Mouse (Mus musculus) thymus, postnatal 25 days (tissue): ENCODE data around the gene Tmem63a.
A peak's percentile ranks its signal among the peaks of the same experiment; 100 is the strongest.
"Not testable (repeated sequence)": the region's sequence is repeated elsewhere in the genome, so short reads cannot be mapped to it uniquely, and the experiment has no call there.

Experiments used
- DNase-seq: peaks from one replicate; pipeline ENCODE4 v3.0.0; 2022

The Tmem63a gene

GRCm38 (mm10) chr1:180929599-180929998 lies 12.5 kb upstream of the Tmem63a start:
- DNase-seq: no peak

GRCm38 (mm10) chr1:180931106-180931505 lies 11.0 kb upstream of the Tmem63a start:
- DNase-seq: no peak

DNA sequence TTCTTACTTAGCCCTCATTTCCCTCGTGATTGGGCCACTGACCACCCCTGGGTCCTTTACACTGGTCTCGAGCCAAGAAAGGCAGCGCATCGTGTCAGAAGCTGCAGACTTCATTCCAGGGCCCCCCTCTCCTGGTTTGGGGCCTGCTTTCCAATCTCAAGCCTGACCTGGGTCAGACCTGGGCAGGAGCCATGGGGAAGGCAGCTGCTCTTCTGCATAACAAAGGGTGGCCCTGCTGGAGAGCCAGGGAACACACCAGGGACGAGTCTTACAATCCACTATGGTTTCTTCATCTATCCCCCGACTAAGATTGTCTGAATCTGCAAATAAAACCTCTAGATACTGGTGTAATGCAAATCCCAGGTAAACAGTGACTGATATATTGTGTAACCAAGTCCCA lies 8.5 kb upstream of the Tmem63a start:
- DNase-seq: no peak

- DNase-seq: no peak
Measured at GRCm38 (mm10) chr1:180934467-180935419, 7.4 kb upstream of the Tmem63a start, which contains the start of gene Lefty1. Gene Lefty1 (plus strand): TSS chr1:180935022.

- peak; percentile 14 for DNase-seq
Measured at GRCm38 (mm10) chr1:180936610-180937398, 5.3 kb upstream of the Tmem63a start.

DNA sequence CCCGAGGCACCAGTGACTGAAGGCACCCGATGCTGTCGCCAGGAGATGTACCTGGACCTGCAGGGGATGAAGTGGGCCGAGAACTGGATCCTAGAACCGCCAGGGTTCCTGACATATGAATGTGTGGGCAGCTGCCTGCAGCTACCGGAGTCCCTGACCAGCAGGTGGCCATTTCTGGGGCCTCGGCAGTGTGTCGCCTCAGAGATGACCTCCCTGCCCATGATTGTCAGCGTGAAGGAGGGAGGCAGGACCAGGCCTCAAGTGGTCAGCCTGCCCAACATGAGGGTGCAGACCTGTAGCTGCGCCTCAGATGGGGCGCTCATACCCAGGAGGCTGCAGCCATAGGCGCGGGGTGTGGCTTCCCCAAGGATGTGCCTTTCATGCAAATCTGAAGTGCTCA lies 4.5 kb upstream of the Tmem63a start:
- DNase-seq: not testable (repeated sequence)

GRCm38 (mm10) chr1:180938781-180939180 lies 3.4 kb upstream of the Tmem63a start:
- DNase-seq: not testable (repeated sequence)

DNA sequence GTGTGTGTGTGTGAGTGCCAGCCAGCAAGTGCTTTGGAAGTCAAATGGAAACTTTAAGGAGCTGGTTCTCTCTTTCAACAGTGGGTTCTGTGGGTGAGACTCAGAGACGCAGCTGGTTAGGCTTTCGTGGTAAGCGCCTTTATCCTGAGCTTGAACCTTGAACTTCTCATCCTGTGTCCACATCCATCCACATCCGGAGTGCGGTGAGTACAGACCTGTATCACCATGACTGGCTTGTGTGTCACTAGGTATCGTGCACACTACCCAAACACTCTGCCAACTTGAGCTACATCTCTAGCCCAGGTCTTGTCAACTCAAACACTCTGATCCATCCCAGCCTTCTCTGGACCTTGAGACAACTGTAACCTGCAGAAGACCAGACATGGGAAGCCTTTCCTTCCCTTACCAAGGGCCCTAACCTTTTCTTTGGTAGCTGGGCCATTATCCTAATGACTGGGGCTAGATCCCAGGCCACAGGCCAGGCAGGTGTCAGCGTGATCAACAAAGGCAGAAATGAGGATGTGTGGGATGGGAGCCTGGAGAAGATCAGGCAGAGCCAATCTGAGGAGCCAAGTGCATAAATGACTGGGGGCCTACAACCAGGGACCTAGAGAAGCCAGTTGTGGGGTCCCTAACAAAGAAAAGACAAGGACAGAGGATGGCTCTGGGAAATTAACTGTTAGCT lies 1.2 kb upstream of the Tmem63a start:
- no peak for DNase-seq

DNA sequence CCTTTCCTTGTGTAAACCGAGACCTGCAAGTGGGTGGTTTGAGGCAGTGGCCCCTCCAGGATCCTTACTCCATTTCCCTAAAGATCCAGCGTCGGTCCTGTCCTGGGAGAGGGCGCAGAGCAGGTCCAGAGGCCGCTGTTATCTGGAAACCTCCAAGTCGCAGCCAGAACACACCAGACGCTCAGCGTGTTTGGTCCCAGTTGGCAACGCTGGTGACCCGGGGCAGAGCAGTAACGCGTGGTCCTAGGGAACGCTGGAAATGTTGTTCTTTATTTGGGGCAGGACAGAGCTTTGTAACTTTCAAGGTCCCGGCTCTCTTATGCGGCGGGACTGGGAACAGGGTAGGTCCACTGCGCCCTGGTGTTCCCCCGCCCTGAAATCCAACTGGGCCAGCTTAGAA lies 418 bp upstream of the Tmem63a start:
- DNase-seq: no peak

- DNase-seq: no peak
Measured at GRCm38 (mm10) chr1:180943032-180943644, 994 bp downstream of the Tmem63a start.

DNA sequence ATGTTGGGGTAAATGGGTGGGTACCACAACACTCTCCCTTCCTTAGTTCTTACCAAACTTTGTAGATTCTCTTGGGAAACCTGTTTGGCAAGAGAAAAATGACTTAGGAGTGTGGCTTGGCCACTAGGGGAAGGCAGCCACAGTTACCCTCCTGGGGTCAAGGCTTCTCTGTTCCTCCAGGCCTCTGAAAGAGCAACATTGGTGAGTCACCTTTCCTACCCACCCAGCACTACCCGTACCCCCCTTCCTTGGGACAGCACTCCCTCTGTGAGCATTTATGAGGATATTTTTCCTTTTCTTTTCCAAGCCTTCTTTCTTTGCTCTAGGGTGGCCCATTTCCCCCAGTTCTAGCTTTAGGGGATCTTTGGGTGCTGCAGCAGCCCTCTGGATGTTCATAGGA lies 1.8 kb downstream of the Tmem63a start:
- DNase-seq: no peak

GRCm38 (mm10) chr1:180944553-180944952 lies 2.4 kb downstream of the Tmem63a start:
- DNase-seq: no peak

DNA sequence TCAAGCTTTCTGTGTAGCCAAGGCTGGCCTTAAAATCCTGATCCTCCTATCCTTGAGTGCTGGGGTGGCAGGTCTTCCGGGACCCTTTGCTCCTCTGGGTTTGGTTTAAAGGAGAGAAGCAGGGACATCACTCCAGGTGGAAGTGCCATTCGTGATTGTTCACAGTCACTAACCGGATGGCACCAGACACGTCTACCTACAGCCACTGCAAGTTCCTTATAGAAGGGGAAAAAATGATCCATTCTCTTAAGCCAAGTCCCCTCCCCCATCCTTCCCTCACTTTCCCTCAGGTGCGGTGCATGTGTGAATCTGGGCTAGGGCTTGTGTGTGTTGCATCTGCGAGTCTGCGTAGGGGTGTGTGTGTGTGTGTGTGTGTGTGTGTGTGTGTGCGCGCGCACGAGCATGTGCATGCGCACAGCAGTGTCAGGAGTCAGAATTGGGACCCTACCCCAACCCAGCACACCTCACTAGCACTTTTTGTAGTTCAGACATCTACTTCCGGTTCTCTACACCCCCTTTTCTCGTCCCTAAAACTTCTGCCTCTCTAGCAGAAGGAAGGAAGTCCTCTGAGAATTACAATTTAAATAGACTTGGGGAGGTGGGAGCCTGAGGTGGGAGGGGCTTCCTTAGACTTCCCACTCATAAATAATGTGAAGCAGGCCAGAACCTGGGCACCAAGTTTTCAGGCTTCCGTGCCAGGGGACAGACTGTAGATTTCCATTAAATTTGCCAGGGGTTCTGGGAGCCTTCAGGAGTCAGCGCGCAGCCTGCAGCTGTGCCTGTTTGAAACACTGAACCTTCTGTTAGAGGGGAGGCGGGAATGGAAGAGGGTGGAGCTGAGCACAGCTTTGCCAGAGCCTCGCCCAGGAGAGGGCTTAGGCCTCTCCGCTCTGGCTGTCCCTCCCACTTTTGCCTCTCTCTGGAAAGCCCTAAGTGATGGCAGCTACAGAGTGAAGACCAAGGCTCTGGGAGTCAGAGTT lies 3.1 kb downstream of the Tmem63a start:
- peak; percentile 49 for DNase-seq

- DNase-seq: no peak
Measured at GRCm38 (mm10) chr1:180946448-180946847, 4.3 kb downstream of the Tmem63a start.

GRCm38 (mm10) chr1:180952085-180952746 lies 10.1 kb downstream of the Tmem63a start:
- no peak for DNase-seq

- DNase-seq: no peak
Measured at GRCm38 (mm10) chr1:180952808-180953207, 10.7 kb downstream of the Tmem63a start.

- DNase-seq: no peak
Measured at GRCm38 (mm10) chr1:180956401-180956800, 14.3 kb downstream of the Tmem63a start.

GRCm38 (mm10) chr1:180956973-180957381 lies 14.8 kb downstream of the Tmem63a start:
- DNase-seq: no peak

- no peak for DNase-seq
Measured at GRCm38 (mm10) chr1:180957989-180958388, 15.8 kb downstream of the Tmem63a start.

DNA sequence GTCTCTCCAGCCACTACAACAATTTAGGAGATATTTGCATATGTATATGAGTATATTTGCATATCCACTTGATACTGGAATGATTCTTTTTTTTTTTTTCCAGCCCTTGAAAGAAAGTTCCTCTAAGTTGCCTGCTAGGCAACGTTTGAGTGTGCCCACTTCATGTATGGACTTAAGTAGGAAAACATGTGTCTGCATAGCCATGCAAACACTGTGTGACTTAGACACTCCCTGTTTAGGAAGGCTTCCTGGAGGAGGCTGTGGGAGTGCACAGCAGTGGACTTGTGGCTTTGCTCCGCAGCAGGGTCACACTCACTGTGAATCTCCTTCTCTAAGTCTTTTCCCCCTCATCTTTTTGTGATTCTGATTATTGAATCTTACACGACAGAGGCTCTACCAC lies 16.7 kb downstream of the Tmem63a start:
- DNase-seq: no peak

GRCm38 (mm10) chr1:180965786-180966185 lies 23.6 kb downstream of the Tmem63a start:
- DNase-seq: no peak
